Mouse (Mus musculus) kidney, embryonic 15.5 days (tissue): ENCODE results near the gene 1600015I10Rik. TPM values are rescaled to one million over a fixed set of nuclear protein-coding genes. Genes with fewer than 3 reads are reported as not detected.

Source experiments
- ATAC-seq: fragments of 200-750 bp; cut with Nextera tagmentation; replicated peaks from 2 replicates; pipeline ENCODE4 v1.8.0; 2017; ENCODE audit warnings: moderate TSS enrichment; ENCODE audit not compliant: low FRiP score
- H3K27ac ChIP-seq: fragments of 300-500 bp; sonication (generic); 2 replicates; pipeline ENCODE4 v1.5.1; 2015; ENCODE audit warnings: mild to moderate bottlenecking, inconsistent platforms
- H3K27me3 ChIP-seq: fragments of 300-500 bp; sonication (generic); 2 replicates; pipeline ENCODE4 v1.6.1; 2015; ENCODE audit warnings: inconsistent platforms
- H3K36me3 ChIP-seq: fragments of 300-500 bp; sonication (generic); 2 replicates; pipeline ENCODE4 v1.6.1; 2015; ENCODE audit warnings: inconsistent platforms
- H3K4me1 ChIP-seq: fragments of 300-500 bp; sonication (generic); 2 replicates; pipeline ENCODE4 v1.6.1; 2015; ENCODE audit warnings: inconsistent platforms
- H3K4me2 ChIP-seq: fragments of 300-500 bp; sonication (generic); 2 replicates; pipeline ENCODE4 v1.6.1; 2015; ENCODE audit warnings: moderate library complexity, mild to moderate bottlenecking, inconsistent platforms
- H3K4me3 ChIP-seq: fragments of 300-500 bp; sonication (generic); replicated peaks from 2 replicates; pipeline ENCODE4 v1.5.1; 2015; ENCODE audit warnings: mild to moderate bottlenecking, inconsistent platforms
- H3K9ac ChIP-seq: fragments of 300-500 bp; sonication (generic); 2 replicates; pipeline ENCODE4 v1.6.1; 2015; ENCODE audit warnings: mild to moderate bottlenecking, inconsistent platforms
- H3K9me3 ChIP-seq: fragments of 300-500 bp; sonication (generic); replicated peaks from 2 replicates; pipeline ENCODE4 v1.6.1; 2016; ENCODE audit warnings: inconsistent platforms
- WGBS: fragments of 180-500 bp; shearing (Covaris S2); methylation state at CpG from one replicate; pipeline ENCODE4 v1.1.7; 2015; ENCODE audit warnings: mixed read lengths; 5-methylcytosine and 5-hydroxymethylcytosine counted together
- polyA plus RNA-seq: library from polyadenylated mRNA; unstranded; fragments of >200 nt; fragmentation: Nextera tagmentation; extraction: Ambion mirVana; gene quantifications from 2 replicates; pipeline ENCODE4 v1.2.1, GENCODE M21; 2015

1600015I10Rik gene
- polyA plus RNA-seq, 1 experiment from 2014 or later, result not detected

DNA sequence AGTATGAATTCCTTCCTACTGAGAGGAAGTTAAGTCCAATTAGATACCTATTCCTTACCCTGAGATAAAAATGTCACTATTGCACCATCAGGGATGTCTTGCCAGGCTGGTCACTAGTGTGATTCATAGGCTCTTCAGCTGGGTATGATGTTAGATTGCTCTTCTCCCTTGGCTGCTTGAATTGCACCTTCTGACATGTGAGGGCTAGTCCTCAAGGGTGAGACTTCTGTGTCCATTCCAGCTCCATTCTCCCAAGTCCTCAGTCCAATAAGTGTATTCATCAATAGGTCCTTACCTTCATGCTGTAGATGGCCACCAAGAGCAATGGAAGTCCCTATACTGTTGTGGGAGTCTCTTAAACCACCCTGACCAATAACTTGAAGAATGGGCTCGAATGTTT is 49.9 kb downstream of the 1600015I10Rik start:
- WGBS, result 60% methylated on average over 1 of the region's 1 CpGs
- H3K4me3 ChIP-seq, result no peak overlapping the region
- H3K27ac ChIP-seq, result no peak overlapping the region
- no peaks in the 10 kb centered on the region for H3K4me1 ChIP-seq
- H3K27me3 ChIP-seq, result no peaks in the 10 kb centered on the region
- no peak for ATAC-seq
- H3K4me2 ChIP-seq, result no peak overlapping the region
- no peaks in the 10 kb centered on the region for H3K36me3 ChIP-seq
- no peak overlapping the region for H3K9ac ChIP-seq
- no peaks in the 10 kb centered on the region for H3K9me3 ChIP-seq

DNA sequence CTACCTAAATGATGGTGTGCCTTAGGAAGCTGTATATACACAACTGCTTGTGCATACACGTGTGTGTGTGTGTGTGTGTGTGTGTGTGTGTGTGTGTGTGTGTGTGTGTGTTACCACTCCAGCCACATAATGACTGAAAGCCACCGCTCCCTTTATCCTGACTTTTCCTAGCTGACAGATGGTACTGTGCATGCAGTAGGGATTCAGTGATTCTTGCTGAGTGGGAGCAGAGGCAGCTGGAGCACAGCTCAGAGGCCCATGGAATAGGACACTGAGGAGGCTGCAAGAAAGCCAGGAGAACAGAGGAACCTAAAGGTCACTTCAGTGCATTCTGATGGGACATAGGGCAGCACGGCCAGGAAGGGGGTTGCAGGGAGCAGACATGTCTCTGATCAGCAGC is 52.6 kb downstream of the 1600015I10Rik start:
- Histone ChIP-seq H3K36me3 (no peaks in the 10 kb centered on the region), H3K9ac (no peak overlapping the region), H3K4me2 (no peak overlapping the region), H3K4me3 (no peak overlapping the region), H3K27ac (no peak overlapping the region), H3K9me3 (no peaks in the 10 kb centered on the region), H3K4me1 (no peaks in the 10 kb centered on the region), H3K27me3 (no peaks in the 10 kb centered on the region)
- ATAC-seq, result no peak
- WGBS, result 73% methylated on average over 3 of the region's 3 CpGs

Other genes with a start within 250 kb of the 1600015I10Rik start
- 69.5 and 72.5 TPM in 2 replicates for gene Gimap4, start 245.3 kb upstream of the 1600015I10Rik start, polyA plus RNA-seq
- 50.6 and 51.3 TPM in 2 replicates for gene Gimap6, start 221.7 kb upstream of the 1600015I10Rik start, polyA plus RNA-seq
- gene Gm28053, start 211.3 kb upstream of the 1600015I10Rik start, polyA plus RNA-seq, result 2.7 and 3.3 TPM in 2 replicates
- gene Gimap7, start 211.3 kb upstream of the 1600015I10Rik start, polyA plus RNA-seq, result not detected in 2 replicates
- 32.4 and 33.1 TPM in 2 replicates for gene Gimap1, start 190.8 kb upstream of the 1600015I10Rik start, polyA plus RNA-seq
- 16.4 and 16.5 TPM in 2 replicates for gene Gimap5, start 183.7 kb upstream of the 1600015I10Rik start, polyA plus RNA-seq
- gene Gimap3, start 159.0 kb upstream of the 1600015I10Rik start, polyA plus RNA-seq, result 0.08 TPM in 1 of 2 replicates, not detected in the other
- 148 and 153 TPM in 2 replicates for gene Tmem176a, start 89.0 kb upstream of the 1600015I10Rik start, polyA plus RNA-seq
- gene Tmem176b, start 88.4 kb upstream of the 1600015I10Rik start, polyA plus RNA-seq, result 353 and 363 TPM in 2 replicates
- 2.6 and 3.4 TPM in 2 replicates for gene Aoc1, start 57.0 kb upstream of the 1600015I10Rik start, polyA plus RNA-seq
- gene Doxl2, start 45.1 kb downstream of the 1600015I10Rik start, polyA plus RNA-seq, result not detected in 2 replicates
- gene Svs1, start 57.0 kb downstream of the 1600015I10Rik start, polyA plus RNA-seq, result not detected in 2 replicates
- 0.38 and 1.1 TPM in 2 replicates for gene Gpnmb, start 106.7 kb downstream of the 1600015I10Rik start, polyA plus RNA-seq
- 77.6 and 79.6 TPM in 2 replicates for gene Malsu1, start 143.9 kb downstream of the 1600015I10Rik start, polyA plus RNA-seq